8 mouse cellular contexts compared by ENCODE assay signal in genomic region chr16:22430211-22430951, GRCm38 (mm10). TPM values are rescaled to one million over a fixed set of nuclear protein-coding genes. Genes with fewer than 3 reads are reported as not detected.
A peak's percentile ranks its signal among the peaks of the same experiment; 100 is the strongest.
DNase-seq lines count a peak whose midpoint lies in the region; ATAC-seq lines count a peak whose summit lies in the region.

No protein-coding gene starts in this region.

- H3K9me3 ChIP-seq in heart, embryonic 13.5 days = no peaks in the 10 kb centered on the region
- H3K9me3 ChIP-seq in heart, embryonic 12.5 days (replicated peaks) = no peaks in the 10 kb centered on the region
- H3K9me3 ChIP-seq in forebrain, embryonic 13.5 days (replicated peaks) = no peaks in the 10 kb centered on the region
- no peaks in the 10 kb centered on the region for H3K9me3 ChIP-seq in liver, embryonic 11.5 days (ENCODE audit: control insufficient read depth, low read length)
- no peaks in the 10 kb centered on the region for H3K9me3 ChIP-seq in heart, embryonic 10.5 days

- peaks cover 9% of the 10 kb centered on the region for H3K36me3 ChIP-seq in heart, embryonic 13.5 days
- peaks cover 12% of the 10 kb centered on the region; the same call in 1 of the 2 replicates for H3K36me3 ChIP-seq in heart, embryonic 12.5 days
- no peaks in the 10 kb centered on the region for H3K36me3 ChIP-seq in forebrain, embryonic 13.5 days (ENCODE audit: poor library complexity, severe bottlenecking)
- no peaks in the 10 kb centered on the region for H3K36me3 ChIP-seq in liver, embryonic 11.5 days (ENCODE audit: control insufficient read depth, insufficient read depth, low read length)
- H3K36me3 ChIP-seq in heart, embryonic 10.5 days = peaks cover 8% of the 10 kb centered on the region; the same call in 1 of the 2 replicates

- 65% methylated on average over 16 of the region's 16 CpGs for WGBS in heart, embryonic 13.5 days
- WGBS in heart, embryonic 12.5 days = 66% methylated on average over 16 of the region's 16 CpGs
- WGBS in forebrain, embryonic 13.5 days = 41% methylated on average over 16 of the region's 16 CpGs
- 80% methylated on average over 16 of the region's 16 CpGs for WGBS in liver, embryonic 11.5 days
- 76% methylated on average over 16 of the region's 16 CpGs for whole genome bisulfite sequencing in heart, embryonic 10.5 days

- no peak overlapping the region for H3K27ac ChIP-seq in heart, embryonic 13.5 days (replicated peaks)
- H3K27ac ChIP-seq in heart, embryonic 12.5 days (ENCODE audit: poor library complexity, severe bottlenecking) = no peak overlapping the region
- peak overlapping the region; percentile 38; the same call in 1 of the 2 replicates for H3K27ac ChIP-seq in forebrain, embryonic 13.5 days
- no peak overlapping the region for H3K27ac ChIP-seq in liver, embryonic 11.5 days (ENCODE audit: low read depth, low read length)
- H3K27ac ChIP-seq in heart, embryonic 10.5 days = no peak overlapping the region

- ATAC-seq in heart, embryonic 13.5 days (ENCODE audit: extremely low read depth, insufficient number of reproducible peaks, low FRiP score, low TSS enrichment) = no peak
- no peak for ATAC-seq in heart, embryonic 12.5 days (ENCODE audit: insufficient number of reproducible peaks, low FRiP score)
- ATAC-seq in forebrain, embryonic 13.5 days = peak; percentile 63; the same call in 1 of the 2 replicates
- ATAC-seq in liver, embryonic 11.5 days (replicated peaks; ENCODE audit: low FRiP score) = no peak

- DNase-seq in adrenal gland, postnatal 10 days = peak; percentile 51
- peak; percentile 64 to 76 for DNase-seq in layer of hippocampus, postnatal 25 days (ENCODE audit: extremely low spot score in 1 of 2, low spot score in 1 of 2)
- DNase-seq in right cerebral cortex, postnatal 25 days = peak; percentile 62
- DNase-seq in liver, embryonic 11.5 days (ENCODE audit: low spot score) = no peak
- no peak for DNase-seq in heart, embryonic 10.5 days (ENCODE audit: low spot score)

- H3K4me3 ChIP-seq in heart, embryonic 13.5 days = no peak overlapping the region
- H3K4me3 ChIP-seq in heart, embryonic 12.5 days = no peak overlapping the region
- H3K4me3 ChIP-seq in forebrain, embryonic 13.5 days = no peak overlapping the region
- H3K4me3 ChIP-seq in liver, embryonic 11.5 days (ENCODE audit: low read depth, low read length) = no peak overlapping the region
- H3K4me3 ChIP-seq in heart, embryonic 10.5 days = no peak overlapping the region

- H3K4me1 ChIP-seq in heart, embryonic 13.5 days = peaks cover 40% of the 10 kb centered on the region
- peaks cover 46% of the 10 kb centered on the region for H3K4me1 ChIP-seq in heart, embryonic 12.5 days (replicated peaks)
- peaks cover 47% of the 10 kb centered on the region for H3K4me1 ChIP-seq in forebrain, embryonic 13.5 days
- peaks cover 3% of the 10 kb centered on the region for H3K4me1 ChIP-seq in liver, embryonic 11.5 days (replicated peaks; ENCODE audit: control insufficient read depth, insufficient read depth, low read length)
- H3K4me1 ChIP-seq in heart, embryonic 10.5 days = peaks cover 34% of the 10 kb centered on the region

- H3K27me3 ChIP-seq in heart, embryonic 13.5 days (replicated peaks) = 0 out of 2 replicates have a peak, but pooled peaks cover 3% of the 10 kb centered on the region
- no peaks in the 10 kb centered on the region for H3K27me3 ChIP-seq in heart, embryonic 12.5 days (replicated peaks)
- peaks cover 58% of the 10 kb centered on the region for H3K27me3 ChIP-seq in forebrain, embryonic 13.5 days
- H3K27me3 ChIP-seq in liver, embryonic 11.5 days (replicated peaks; ENCODE audit: control insufficient read depth, insufficient read depth, low read length) = no peaks in the 10 kb centered on the region
- no peaks in the 10 kb centered on the region for H3K27me3 ChIP-seq in heart, embryonic 10.5 days (ENCODE audit: insufficient read depth, poor library complexity, severe bottlenecking)

- H3K4me2 ChIP-seq in heart, embryonic 13.5 days = peak overlapping the region; percentile 63; the same call in 1 of the 2 replicates
- H3K4me2 ChIP-seq in heart, embryonic 12.5 days = no peak overlapping the region
- peak overlapping the region; percentile 45 for H3K4me2 ChIP-seq in forebrain, embryonic 13.5 days
- H3K4me2 ChIP-seq in liver, embryonic 11.5 days = no peak overlapping the region

- H3K9ac ChIP-seq in heart, embryonic 13.5 days = 0 out of 2 replicates have a peak overlapping the region, but pooled peaks have one; percentile 8
- no peak overlapping the region for H3K9ac ChIP-seq in heart, embryonic 12.5 days
- H3K9ac ChIP-seq in forebrain, embryonic 13.5 days = no peak overlapping the region
- no peak overlapping the region for H3K9ac ChIP-seq in liver, embryonic 11.5 days (ENCODE audit: low read depth, low read length)

RNA-seq across cellular contexts. Expression of gene Etv5, which starts 9.1 kb away (rescaled TPM):
- polyA plus RNA-seq in heart, embryonic 13.5 days (2015; fragmentation: Nextera tagmentation; extraction: Ambion mirVana) = 22.1 and 25.1 TPM in 2 replicates
- polyA plus RNA-seq in heart, embryonic 12.5 days (2016; fragmentation: Nextera tagmentation; extraction: Ambion mirVana) = 23.8 and 29.6 TPM in 2 replicates
- 10 to 100 TPM; 17.6 to 21.8 TPM for total RNA-seq in adrenal gland, postnatal 10 days (2021)
- polyA plus RNA-seq in forebrain, embryonic 13.5 days (2015; fragmentation: Nextera tagmentation; extraction: Ambion mirVana) = 14.5 and 15.0 TPM in 2 replicates
- 10 to 100 TPM; 51.4 to 56.1 TPM for total RNA-seq in layer of hippocampus, postnatal 25 days (2021)
- 16.1 TPM in 2 replicates for polyA plus RNA-seq in liver, embryonic 11.5 days (2014; fragmentation: Nextera tagmentation; extraction: Ambion mirVana)
- 30.7 and 35.1 TPM in 2 replicates for polyA plus RNA-seq in heart, embryonic 10.5 days (2016; fragmentation: Nextera tagmentation; extraction: Ambion mirVana)

Comparison
In these comparisons a context has a peak if more than half of its experiments do, and no peak if none do; other contexts are left out.
1. H3K4me2 ChIP-seq: peak in heart, embryonic 13.5 days (single experiment) and forebrain, embryonic 13.5 days (single experiment); none in heart, embryonic 12.5 days (single experiment) and liver, embryonic 11.5 days (single experiment).
2. DNase-seq: peak in adrenal gland, postnatal 10 days (single experiment), layer of hippocampus, postnatal 25 days (2 of 2) and right cerebral cortex, postnatal 25 days (single experiment); none in liver, embryonic 11.5 days (single experiment) and heart, embryonic 10.5 days (single experiment).